Mouse (Mus musculus): Measurements from ENCODE around the gene Kcnn3.

The Kcnn3 gene

GRCm38 (mm10) chr3:89516321-89516720 is 3.6 kb upstream of the Kcnn3 start:
- intact Hi-C loops (cut with DNase I) = no loop called here

- intact Hi-C loops (cut with DNase I) = no loop called here
Observed at GRCm38 (mm10) chr3:89520618-89521502, 896 bp downstream of the Kcnn3 start.

GRCm38 (mm10) chr3:89521503-89521854 is 1.5 kb downstream of the Kcnn3 start:
- intact Hi-C loops (cut with DNase I) = no loop called here

- intact Hi-C loops (cut with DNase I) = no loop called here
Observed at GRCm38 (mm10) chr3:89522450-89523128, 2.6 kb downstream of the Kcnn3 start.

GRCm38 (mm10) chr3:89526298-89527090 is 6.5 kb downstream of the Kcnn3 start:
- intact Hi-C loops (cut with DNase I) = loop anchor here (5.0 kb wide), 2 partner anchors 86 to 161 kb away; no protein-coding TSS in a partner anchor

- intact Hi-C loops (cut with DNase I) = loop anchor here (5.0 kb wide), 2 partner anchors 83 to 158 kb away; no protein-coding TSS in a partner anchor
Observed at GRCm38 (mm10) chr3:89529796-89530195, 9.8 kb downstream of the Kcnn3 start.

GRCm38 (mm10) chr3:89534566-89535097 is 14.7 kb downstream of the Kcnn3 start:
- intact Hi-C loops (cut with DNase I) = no loop called here

GRCm38 (mm10) chr3:89535147-89535546 is 15.2 kb downstream of the Kcnn3 start:
- intact Hi-C loops (cut with DNase I) = no loop called here

- intact Hi-C loops (cut with DNase I) = no loop called here
Observed at GRCm38 (mm10) chr3:89539036-89539739, 19.2 kb downstream of the Kcnn3 start.

GRCm38 (mm10) chr3:89539740-89540370 is 19.9 kb downstream of the Kcnn3 start:
- intact Hi-C loops (cut with DNase I) = no loop called here

GRCm38 (mm10) chr3:89540371-89540743 is 20.4 kb downstream of the Kcnn3 start:
- intact Hi-C loops (cut with DNase I) = no loop called here

GRCm38 (mm10) chr3:89546951-89547350 is 27.0 kb downstream of the Kcnn3 start:
- intact Hi-C loops (cut with DNase I) = no loop called here

- intact Hi-C loops (cut with DNase I) = no loop called here
Observed at GRCm38 (mm10) chr3:89548805-89549204, 28.8 kb downstream of the Kcnn3 start.

- intact Hi-C loops (cut with DNase I) = no loop called here
Observed at GRCm38 (mm10) chr3:89549488-89549887, 29.5 kb downstream of the Kcnn3 start.

- intact Hi-C loops (cut with DNase I) = no loop called here
Observed at GRCm38 (mm10) chr3:89551880-89552279, 31.9 kb downstream of the Kcnn3 start.

- intact Hi-C loops (cut with DNase I) = no loop called here
Observed at GRCm38 (mm10) chr3:89553432-89553831, 33.5 kb downstream of the Kcnn3 start.

GRCm38 (mm10) chr3:89553946-89554345 is 34.0 kb downstream of the Kcnn3 start:
- intact Hi-C loops (cut with DNase I) = no loop called here

- intact Hi-C loops (cut with DNase I) = no loop called here
Observed at GRCm38 (mm10) chr3:89554587-89554986, 34.6 kb downstream of the Kcnn3 start.

GRCm38 (mm10) chr3:89557811-89558210 is 37.8 kb downstream of the Kcnn3 start:
- intact Hi-C loops (cut with DNase I) = no loop called here
